Mouse (Mus musculus) fibroblast of lung, adult 2 months (primary cell): ENCODE measurements around the gene Prkcd.
A peak's percentile ranks its signal among the peaks of the same experiment; 100 is the strongest.

Source experiments
- DNase-seq: peaks from one replicate; pipeline ENCODE4 v3.0.0-alpha.2; 2011; ENCODE audit warnings: low read depth

Gene Prkcd

GRCm38 (mm10) chr14:30625856-30626726, at the start of gene Prkcd:
Gene Prkcd (minus strand): TSS chr14:30626210.
- DNase-seq, result peak; percentile 60

- no peak for DNase-seq
These were observed 48.9 kb upstream of the Prkcd start for GRCm38 (mm10) chr14:30674947-30675346.

GRCm38 (mm10) chr14:30671986-30672312, 45.9 kb upstream of the Prkcd start:
- peak; percentile 78 for DNase-seq

GRCm38 (mm10) chr14:30671095-30671985, 45.3 kb upstream of the Prkcd start:
- peak; percentile 27 for DNase-seq

GRCm38 (mm10) chr14:30670161-30670560, 44.2 kb upstream of the Prkcd start:
- DNase-seq, result no peak

- DNase-seq, result no peak
These were observed 40.6 kb upstream of the Prkcd start for GRCm38 (mm10) chr14:30666604-30667003.

GRCm38 (mm10) chr14:30666061-30666460, 40.1 kb upstream of the Prkcd start:
- DNase-seq, result no peak

GRCm38 (mm10) chr14:30655531-30655930, 29.5 kb upstream of the Prkcd start:
- DNase-seq, result no peak

- DNase-seq, result no peak
These were observed 28.8 kb upstream of the Prkcd start for GRCm38 (mm10) chr14:30654691-30655228.

GRCm38 (mm10) chr14:30653943-30654659, 28.1 kb upstream of the Prkcd start, which contains the start of gene Rft1:
Gene Rft1 (plus strand): TSS chr14:30654360.
- peak; percentile 88 for DNase-seq

- DNase-seq, result peak; percentile 88
These were observed 25.0 kb upstream of the Prkcd start for GRCm38 (mm10) chr14:30650969-30651368.

- DNase-seq, result no peak
These were observed 23.7 kb upstream of the Prkcd start for GRCm38 (mm10) chr14:30649745-30650144.

- DNase-seq, result no peak
These were observed 22.5 kb upstream of the Prkcd start for GRCm38 (mm10) chr14:30648478-30648877.

- no peak for DNase-seq
These were observed 20.5 kb upstream of the Prkcd start for GRCm38 (mm10) chr14:30646486-30646885.

- no peak for DNase-seq
These were observed 19.1 kb upstream of the Prkcd start for GRCm38 (mm10) chr14:30645066-30645465.

GRCm38 (mm10) chr14:30644026-30644425, 18.0 kb upstream of the Prkcd start:
- no peak for DNase-seq

GRCm38 (mm10) chr14:30641748-30642147, 15.7 kb upstream of the Prkcd start:
- DNase-seq, result no peak

- no peak for DNase-seq
These were observed 12.7 kb upstream of the Prkcd start for GRCm38 (mm10) chr14:30638686-30639085.

- no peak for DNase-seq
These were observed 12.0 kb upstream of the Prkcd start for GRCm38 (mm10) chr14:30638009-30638408.

GRCm38 (mm10) chr14:30637087-30637486, 11.1 kb upstream of the Prkcd start:
- no peak for DNase-seq

GRCm38 (mm10) chr14:30636499-30636898, 10.5 kb upstream of the Prkcd start:
- no peak for DNase-seq
